ENCODE assay signal across 8 mouse cellular contexts in the genomic region with DNA sequence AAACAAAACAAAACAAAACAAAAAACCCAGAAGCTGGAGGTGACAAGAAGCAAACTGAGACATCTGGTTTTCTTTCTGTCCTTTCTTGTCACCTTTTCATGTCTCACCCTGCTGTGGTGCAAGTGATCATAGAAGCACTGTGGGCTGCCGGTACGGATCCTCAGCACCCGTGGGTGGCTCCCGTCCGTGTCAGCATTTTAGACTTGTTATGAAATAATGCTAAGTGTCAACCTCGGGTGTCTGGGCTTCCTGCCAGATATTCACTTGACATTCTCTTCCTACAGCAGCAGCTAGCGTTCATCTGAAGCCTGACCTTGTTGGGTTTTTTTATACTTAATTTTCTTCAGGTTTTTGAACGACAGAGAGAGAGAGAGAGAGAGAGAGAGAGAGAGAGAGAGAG.
A peak's percentile ranks its signal among the peaks of the same experiment; 100 is the strongest.
DNase-seq lines count a peak whose midpoint lies in the region; ATAC-seq and TF ChIP-seq lines count a peak whose summit lies in the region.

No protein-coding gene starts in this region.

- no peaks in the 10 kb centered on the region for H3K9me3 ChIP-seq in forebrain, postnatal 0 days (ENCODE audit: low read length)
- H3K9me3 ChIP-seq in forebrain, embryonic 15.5 days: no peaks in the 10 kb centered on the region

- H3K9ac ChIP-seq in forebrain, postnatal 0 days: no peak overlapping the region
- H3K9ac ChIP-seq in forebrain, embryonic 15.5 days (replicated peaks): no peak overlapping the region

- no peaks in the 10 kb centered on the region for H3K36me3 ChIP-seq in forebrain, postnatal 0 days (ENCODE audit: insufficient read depth)
- no peaks in the 10 kb centered on the region for H3K36me3 ChIP-seq in forebrain, embryonic 15.5 days
- H3K36me3 ChIP-seq in thymus, adult 2 months (ENCODE audit: control insufficient read depth, insufficient read depth, low read length): no peaks in the 10 kb centered on the region

- no peaks in the 10 kb centered on the region for H3K27me3 ChIP-seq in forebrain, postnatal 0 days (ENCODE audit: insufficient read depth, low read length)
- no peaks in the 10 kb centered on the region for H3K27me3 ChIP-seq in forebrain, embryonic 15.5 days
- H3K27me3 ChIP-seq in thymus, adult 2 months (ENCODE audit: control insufficient read depth, insufficient read depth, low read length): no peaks in the 10 kb centered on the region

- no peaks in the 10 kb centered on the region for H3K4me1 ChIP-seq in forebrain, postnatal 0 days (ENCODE audit: insufficient read depth)
- H3K4me1 ChIP-seq in forebrain, embryonic 15.5 days: no peaks in the 10 kb centered on the region
- no peaks in the 10 kb centered on the region for H3K4me1 ChIP-seq in thymus, adult 2 months (replicated peaks; ENCODE audit: control insufficient read depth, insufficient read depth, low read length)

- peak; percentile 10 for DNase-seq in forebrain, postnatal 0 days
- DNase-seq in NIH3T3 (ENCODE audit: low read depth): peak; percentile 1
- peak; percentile 27 to 53 for DNase-seq in frontal cortex, postnatal 36 days (ENCODE audit: low spot score in 2 of 2)
- DNase-seq in left cerebral cortex, adult 18-20 months (ENCODE audit: low spot score in 2 of 2): peak; percentile 19 to 58
- no peak for DNase-seq in gastrocnemius, adult 2 months
- DNase-seq in c-Kit-positive CD71-positive TER-119-positive erythroid progenitor cells, embryonic 14.5 days (ENCODE audit: low spot score): no peak
- no peak for DNase-seq in thymus, adult 2 months

- H3K4me2 ChIP-seq in forebrain, postnatal 0 days (ENCODE audit: low read depth): no peak overlapping the region
- no peak overlapping the region for H3K4me2 ChIP-seq in forebrain, embryonic 15.5 days (replicated peaks)

- WGBS in forebrain, postnatal 0 days: 39% methylated on average over 8 of the region's 8 CpGs
- WGBS in forebrain, embryonic 15.5 days: 51% methylated on average over 8 of the region's 8 CpGs
- 75% methylated on average over 8 of the region's 8 CpGs for WGBS in thymus, adult 2 months

- H3K27ac ChIP-seq in forebrain, postnatal 0 days (ENCODE audit: low read depth, low read length): no peak overlapping the region
- no peak overlapping the region for H3K27ac ChIP-seq in forebrain, embryonic 15.5 days (replicated peaks)
- H3K27ac ChIP-seq in gastrocnemius, adult 2 months: no peak overlapping the region
- no peak overlapping the region for H3K27ac ChIP-seq in thymus, adult 2 months (ENCODE audit: control insufficient read depth, insufficient read depth, low read length)

- no peak for ATAC-seq in forebrain, postnatal 0 days
- no peak for ATAC-seq in forebrain, embryonic 15.5 days (replicated peaks)

- no peak for TF ChIP-seq POLR2A in thymus, adult 2 months (IDR thresholded peaks at IDR 0.05; ENCODE audit: control insufficient read depth, extremely low read depth, insufficient read depth, low read length, poor library complexity)

- intact Hi-C loops in gastrocnemius, adult 2 months (cut with DNase I): no loop called here

- H3K4me3 ChIP-seq in forebrain, postnatal 0 days (ENCODE audit: low read depth, low read length): no peak overlapping the region
- H3K4me3 ChIP-seq in forebrain, embryonic 15.5 days: no peak overlapping the region
- H3K4me3 ChIP-seq in gastrocnemius, adult 2 months: no peak overlapping the region
- H3K4me3 ChIP-seq in thymus, adult 2 months (ENCODE audit: control insufficient read depth, insufficient read depth, low read length): no peak overlapping the region

- TF ChIP-seq CTCF in forebrain, postnatal 0 days (IDR thresholded peaks at IDR 0.05; ENCODE audit: low read depth): no peak
- TF ChIP-seq CTCF in gastrocnemius, adult 2 months (IDR thresholded peaks at IDR 0.05): no peak
- no peak for TF ChIP-seq CTCF in thymus, adult 2 months (IDR thresholded peaks at IDR 0.05; ENCODE audit: borderline replicate concordance, control insufficient read depth, extremely low read depth, insufficient read depth, low read length, poor library complexity)

Comparison
In these comparisons a context has a peak if more than half of its experiments do, and no peak if none do; other contexts are left out.
1. DNase-seq: peak in forebrain, postnatal 0 days (single experiment), NIH3T3 (single experiment), frontal cortex, postnatal 36 days (2 of 2) and left cerebral cortex, adult 18-20 months (2 of 2); none in gastrocnemius, adult 2 months (single experiment), c-Kit-positive CD71-positive TER-119-positive erythroid progenitor cells, embryonic 14.5 days (single experiment) and thymus, adult 2 months (single experiment).